Mouse (Mus musculus) adrenal gland, postnatal 14 days (tissue): ENCODE results near the gene Mecom. TPM values are rescaled to one million over a fixed set of nuclear protein-coding genes. Genes with fewer than 3 reads are reported as not detected.

Source experiments
- DNase-seq: peaks from one replicate; pipeline ENCODE4 v3.0.0; 2021; ENCODE audit warnings: mixed read lengths
- total RNA-seq: library from RNA; stranded (reverse); gene quantifications from 2 replicates; pipeline ENCODE4 v1.2.3, GENCODE M21; 2021

Gene Mecom
- total RNA-seq, 1 experiment from 2014 or later: 15.4 TPM

- peak; percentile 79 for DNase-seq
Observed at GRCm38 (mm10) chr3:30014962-30015660, 532.7 kb downstream of the Mecom start.

DNA sequence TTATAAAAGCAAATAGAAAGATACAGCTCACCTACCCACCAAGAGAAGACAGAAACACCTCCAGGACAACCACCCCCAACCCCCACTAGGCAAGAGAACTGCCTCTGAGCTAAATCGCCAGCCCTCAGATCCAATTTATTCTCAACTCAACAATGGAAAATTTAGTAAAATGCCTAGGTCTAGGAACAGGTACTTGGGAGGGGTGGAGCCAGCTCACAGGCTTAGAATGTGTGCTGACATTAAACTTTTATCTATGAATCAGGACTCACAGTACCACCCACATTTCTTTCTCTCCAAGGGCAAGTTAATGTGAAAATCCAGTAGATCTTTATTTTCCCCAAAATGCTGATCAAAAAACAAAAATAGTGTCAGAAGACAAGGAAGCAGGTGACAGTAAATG, 533.5 kb downstream of the Mecom start:
- no peak for DNase-seq

DNA sequence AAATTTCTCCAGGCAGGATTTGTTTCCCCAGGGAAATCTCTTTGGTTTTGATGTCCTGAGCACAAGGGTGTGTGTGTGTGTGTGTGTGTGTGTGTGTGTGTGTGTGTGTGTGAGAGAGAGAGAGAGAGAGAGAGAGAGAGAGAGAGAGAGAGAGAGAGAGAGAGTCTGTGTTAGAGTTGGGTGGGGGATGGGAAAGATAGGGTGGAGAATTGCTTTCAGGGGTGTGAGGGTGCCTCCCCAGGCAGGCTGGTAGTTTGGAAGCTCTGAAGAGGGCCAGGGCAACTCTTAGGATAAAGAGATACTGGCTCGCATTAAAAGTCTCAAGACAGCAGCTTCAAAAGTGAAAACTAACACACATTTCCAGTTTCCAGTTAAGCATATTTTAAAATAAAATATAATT, 534.4 kb downstream of the Mecom start:
- DNase-seq: no peak

DNA sequence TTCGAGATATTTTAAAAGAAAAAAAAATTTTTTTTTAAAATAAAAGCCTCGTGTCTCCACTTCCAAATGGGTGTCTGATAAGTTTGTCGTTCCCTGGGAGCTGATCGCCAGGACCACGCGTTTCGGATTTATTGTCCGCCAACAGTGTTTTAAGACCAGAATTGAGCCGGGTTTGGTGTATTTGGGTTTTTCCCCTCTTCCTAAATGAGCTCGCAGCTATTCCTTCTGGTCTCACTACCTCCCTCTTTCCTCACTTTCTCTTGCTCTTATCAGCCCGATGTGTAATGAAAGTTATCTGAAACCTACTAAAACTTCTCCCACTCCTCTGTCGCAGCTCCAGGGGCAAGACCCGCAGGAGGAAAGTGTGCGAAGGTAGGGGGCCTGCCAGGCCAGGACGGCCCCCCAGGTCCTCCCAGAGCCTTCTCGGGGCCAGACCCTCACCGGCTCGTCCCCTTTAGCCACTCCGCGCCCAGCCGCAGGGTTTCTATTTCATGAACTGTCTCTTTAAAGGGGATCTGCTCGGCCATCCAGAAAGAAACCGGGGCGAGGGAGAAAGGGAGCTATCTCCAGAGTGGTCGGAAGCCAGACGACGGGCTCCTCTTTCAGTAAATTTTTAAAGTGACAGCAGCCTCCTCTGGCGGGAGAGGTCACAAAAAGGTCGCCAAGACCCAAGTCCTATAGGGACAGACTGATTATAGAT, 535.0 kb downstream of the Mecom start:
- peak; percentile 61 for DNase-seq

DNA sequence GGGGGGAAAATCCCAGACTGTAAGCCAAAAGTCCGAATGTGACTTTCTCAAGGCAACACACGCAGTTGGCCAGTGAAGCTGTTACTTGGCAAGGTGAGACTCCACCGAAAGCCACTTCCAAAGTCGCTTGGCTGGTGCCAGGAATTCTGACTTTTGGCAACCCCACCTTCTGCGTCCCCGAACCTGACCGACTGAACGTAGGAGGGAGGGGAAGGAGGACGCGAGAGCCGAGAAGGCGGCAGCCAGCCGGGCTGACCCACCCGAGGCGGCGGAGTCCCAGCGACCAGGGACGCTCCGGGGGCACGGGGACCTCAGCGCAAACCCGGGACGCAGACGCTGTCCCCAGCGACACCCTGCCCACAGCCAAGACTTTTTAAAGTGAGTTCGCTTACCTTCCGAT, 535.7 kb downstream of the Mecom start:
- DNase-seq: peak; percentile 68

- no peak for DNase-seq
Observed at GRCm38 (mm10) chr3:30011712-30012111, 536.1 kb downstream of the Mecom start.

- DNase-seq: no peak
Observed at GRCm38 (mm10) chr3:30010889-30011288, 536.9 kb downstream of the Mecom start.

DNA sequence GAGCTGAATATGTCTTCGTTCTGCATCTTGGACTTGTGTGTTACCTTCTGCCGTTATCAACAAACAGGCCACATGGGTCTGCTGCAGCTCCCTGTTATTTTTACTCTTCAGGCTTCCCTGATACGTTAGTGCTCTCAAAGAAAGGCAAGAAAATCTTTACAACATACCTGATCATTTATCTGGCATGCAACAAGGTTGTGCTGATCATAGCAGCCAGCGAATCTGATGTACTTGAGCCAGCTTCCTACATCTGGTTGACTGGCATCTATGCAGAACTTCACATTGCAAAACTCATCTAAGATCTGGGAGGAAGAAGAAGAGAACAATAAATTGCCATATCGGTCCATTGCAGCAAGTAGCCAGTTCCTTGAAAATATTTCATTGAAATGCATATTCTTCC, 538.2 kb downstream of the Mecom start:
- no peak for DNase-seq

- DNase-seq: no peak
Observed at GRCm38 (mm10) chr3:30004888-30005405, 542.9 kb downstream of the Mecom start.

- DNase-seq: no peak
Observed at GRCm38 (mm10) chr3:30000260-30000659, 547.5 kb downstream of the Mecom start.

GRCm38 (mm10) chr3:29999035-29999434, 548.8 kb downstream of the Mecom start:
- no peak for DNase-seq

GRCm38 (mm10) chr3:29997068-29997467, 550.7 kb downstream of the Mecom start:
- DNase-seq: no peak

DNA sequence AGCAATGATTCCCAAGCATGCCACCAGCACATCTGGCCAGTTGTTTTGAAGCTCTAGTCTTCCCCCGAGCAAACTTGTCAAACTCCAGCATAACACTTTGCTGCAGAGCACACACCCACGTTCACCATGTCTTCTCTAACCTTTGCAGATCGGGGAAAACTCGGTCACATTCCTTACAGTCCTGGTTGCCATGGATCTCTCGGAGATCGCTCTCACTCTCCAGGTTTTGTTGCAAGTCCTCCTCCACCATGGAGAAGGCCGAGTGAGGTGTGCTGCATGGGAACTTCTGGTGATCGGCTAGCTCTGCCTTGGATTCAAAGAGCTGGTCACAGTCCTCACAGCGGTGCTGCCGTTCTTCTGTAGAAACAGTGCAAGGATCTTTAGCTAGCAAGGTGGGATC, 554.5 kb downstream of the Mecom start:
- DNase-seq: no peak

- DNase-seq: no peak
Observed at GRCm38 (mm10) chr3:29991523-29991922, 556.3 kb downstream of the Mecom start.

DNA sequence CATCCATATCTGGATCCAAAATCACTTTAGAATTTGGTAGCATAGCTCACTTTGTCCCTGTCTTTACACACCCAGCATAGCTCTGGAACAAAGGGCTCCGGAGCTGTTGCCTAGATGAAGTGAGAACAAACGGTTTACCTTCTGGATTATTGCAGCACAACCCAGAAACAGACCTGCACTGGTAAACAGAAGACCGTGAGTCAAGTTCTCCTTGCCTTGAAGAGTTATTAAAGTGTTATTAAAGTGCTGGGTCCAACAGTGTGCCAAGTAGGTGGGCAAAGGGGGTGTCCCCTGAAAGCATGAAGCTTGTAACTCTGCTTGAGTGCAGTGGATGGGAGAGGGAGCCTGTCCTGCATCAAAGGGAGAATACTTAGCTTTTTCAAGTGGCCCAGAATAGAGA, 563.4 kb downstream of the Mecom start:
- no peak for DNase-seq

DNA sequence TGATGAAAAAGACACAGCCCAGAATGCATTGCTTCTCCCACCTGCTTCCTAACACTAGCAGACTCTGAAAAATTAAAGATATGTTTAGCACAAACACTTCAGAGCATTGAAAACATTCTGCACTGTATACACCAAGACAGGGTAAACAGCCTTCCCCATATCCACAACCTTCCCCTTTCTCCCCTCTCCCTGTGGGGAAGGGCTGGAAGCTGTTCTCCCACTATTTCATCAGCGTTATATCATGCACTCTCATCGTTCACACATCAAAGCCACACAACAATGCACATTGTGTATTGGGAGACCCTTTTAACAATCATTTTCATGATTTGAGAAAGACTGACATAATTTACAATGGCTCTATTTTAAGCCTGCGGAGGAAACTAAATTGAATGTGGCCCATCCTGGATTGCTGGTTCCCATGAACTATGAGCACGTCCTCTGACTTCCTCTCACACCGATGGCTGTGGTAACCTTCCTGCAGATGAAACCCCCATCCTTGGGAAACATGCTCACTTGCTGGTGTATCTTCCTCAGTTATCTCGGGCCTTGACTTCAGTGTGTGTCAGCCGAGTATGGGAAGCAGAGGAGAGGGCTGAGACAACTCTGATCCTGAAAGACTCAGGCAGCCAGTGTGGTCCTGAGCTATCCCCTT, 566.4 kb downstream of the Mecom start:
- no peak for DNase-seq

DNA sequence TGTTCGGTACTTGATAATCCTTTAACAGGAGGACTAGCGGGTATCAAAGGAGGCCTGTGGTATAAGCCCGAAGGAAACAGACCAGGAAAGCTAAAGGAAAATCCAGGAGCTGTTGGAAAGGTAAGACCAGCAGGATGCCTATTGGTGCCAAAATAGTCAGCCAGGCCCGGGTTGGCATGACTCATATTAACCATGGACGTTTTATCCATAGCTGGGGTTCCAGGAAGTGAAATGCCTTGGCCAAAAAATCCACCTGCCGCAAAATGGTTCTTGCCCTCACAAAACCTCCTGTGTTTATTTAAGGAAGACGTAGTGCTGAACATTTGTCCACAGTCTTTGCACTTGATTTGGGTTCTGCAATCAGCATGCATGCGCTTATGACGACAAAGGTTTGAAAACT, 567.3 kb downstream of the Mecom start:
- no peak for DNase-seq

DNA sequence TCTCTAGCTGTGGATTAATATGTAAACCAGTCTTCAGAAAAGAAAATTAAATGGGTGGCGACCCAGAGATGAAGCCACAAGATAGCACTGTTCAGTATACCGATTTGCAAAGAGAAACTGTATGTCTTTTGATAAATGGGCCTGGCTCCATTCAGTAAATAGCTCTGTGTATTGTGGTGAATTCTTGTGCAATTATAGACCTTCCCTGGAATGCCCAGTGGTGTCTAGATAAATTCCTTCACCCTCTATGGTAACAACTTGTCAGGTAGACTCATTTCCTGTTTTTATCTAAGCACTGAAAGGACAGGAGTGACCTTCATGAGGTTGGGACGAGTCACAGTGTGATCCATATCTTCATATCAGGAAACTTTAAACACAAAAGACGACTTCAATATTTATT, 571.2 kb downstream of the Mecom start:
- DNase-seq: no peak

- DNase-seq: no peak
Observed at GRCm38 (mm10) chr3:29968433-29968949, 579.3 kb downstream of the Mecom start.

DNA sequence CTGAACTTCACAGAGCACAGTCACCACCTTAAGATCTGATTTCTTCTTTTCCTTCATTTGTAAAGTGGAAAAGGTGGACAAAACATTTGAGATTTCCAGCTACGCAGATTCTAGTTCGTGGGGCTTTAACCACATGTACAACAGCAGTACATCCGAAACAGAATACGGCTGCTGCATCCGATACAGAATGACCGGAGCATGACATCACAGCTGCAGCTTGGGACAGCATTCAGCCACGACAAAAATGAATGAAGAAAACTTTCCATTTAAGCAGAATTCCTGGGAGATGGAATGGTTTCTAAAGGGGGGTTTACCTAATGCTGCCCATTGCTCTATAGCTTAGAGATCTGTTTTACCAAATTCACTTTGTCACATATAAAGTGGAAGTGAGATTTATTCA, 583.9 kb downstream of the Mecom start:
- DNase-seq: no peak

- no peak for DNase-seq
Observed at GRCm38 (mm10) chr3:29963447-29963846, 584.4 kb downstream of the Mecom start.

- DNase-seq: no peak
Observed at GRCm38 (mm10) chr3:29959051-29959450, 588.8 kb downstream of the Mecom start.
